ENCODE assay signal across 12 mouse cellular contexts in the genomic region with DNA sequence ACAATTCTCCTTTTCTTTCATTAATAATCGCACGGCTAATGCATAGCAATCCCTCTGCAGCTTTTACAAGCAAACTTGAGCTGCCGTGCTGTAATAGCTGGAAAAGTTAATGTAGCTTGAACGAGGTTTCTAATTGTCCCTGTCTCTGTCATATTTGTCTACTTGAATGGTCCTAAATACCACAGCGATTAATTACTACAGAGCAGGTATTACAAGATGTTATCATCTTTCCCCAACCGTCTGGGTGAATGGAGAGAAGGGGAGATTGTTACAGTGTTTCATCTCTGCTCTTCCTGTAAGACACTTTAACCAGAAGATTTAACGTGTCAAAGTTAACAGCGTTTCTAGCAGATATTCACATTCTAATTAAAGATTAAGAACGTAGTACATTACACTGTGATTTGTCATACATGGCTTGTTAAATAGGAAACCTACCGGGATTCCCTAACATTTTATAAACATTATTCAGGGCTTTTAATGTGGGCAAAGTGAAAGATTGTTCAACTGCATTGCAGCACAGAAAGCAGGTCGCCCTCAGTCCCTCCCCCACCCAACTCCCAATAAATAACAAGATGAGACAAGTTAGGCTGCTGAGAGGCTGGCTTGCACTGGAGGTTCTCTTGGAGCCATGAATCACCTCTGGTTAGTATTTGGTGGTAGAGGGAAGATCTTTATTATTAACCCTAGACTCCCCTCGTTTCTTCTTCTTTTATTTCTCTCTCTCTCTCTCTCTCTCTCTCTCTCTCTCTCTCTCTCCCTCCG.
DNase-seq lines count a peak whose midpoint lies in the region; ATAC-seq and TF ChIP-seq lines count a peak whose summit lies in the region.
"Had no signal": no experiment of that assay in that cellular context is flagged by ENCODE, and none has a peak within 500 bp of the region (broad histone marks: within the 10 kb centered on the region; RNA-seq: fewer than 3 reads in every experiment).

No protein-coding gene starts in this region.

- no peak overlapping the region for H3K27ac ChIP-seq in stomach, embryonic 14.5 days (ENCODE audit: low read length)
- H3K27ac ChIP-seq in stomach, postnatal 0 days (replicated peaks) = no peak overlapping the region
- H3K27ac ChIP-seq in hindbrain, embryonic 16.5 days (ENCODE audit: low read depth, low read length) = no peak overlapping the region; the same call in 1 of the 2 replicates
- H3K27ac ChIP-seq: limb, embryonic 12.5 days; macrophage had no signal

- no peaks in the 10 kb centered on the region for H3K27me3 ChIP-seq in stomach, embryonic 14.5 days (ENCODE audit: control insufficient read depth, insufficient read depth, low read length)
- H3K27me3 ChIP-seq in stomach, postnatal 0 days (ENCODE audit: control insufficient read depth, insufficient read depth, low read length) = no peaks in the 10 kb centered on the region
- H3K27me3 ChIP-seq in hindbrain, embryonic 16.5 days (replicated peaks; ENCODE audit: control insufficient read depth, insufficient read depth, low read length) = no peaks in the 10 kb centered on the region
- H3K27me3 ChIP-seq: limb, embryonic 12.5 days had no signal

- H3K4me3 ChIP-seq in stomach, embryonic 14.5 days (ENCODE audit: low read depth, low read length) = no peak overlapping the region
- no peak overlapping the region for H3K4me3 ChIP-seq in stomach, postnatal 0 days (ENCODE audit: low read depth, low read length)
- H3K4me3 ChIP-seq in hindbrain, embryonic 16.5 days (ENCODE audit: low read length) = no peak overlapping the region
- H3K4me3 ChIP-seq: erythroblast, embryonic 14.5 days; limb, embryonic 12.5 days had no signal

- no peak for ATAC-seq in stomach, embryonic 14.5 days (ENCODE audit: insufficient number of reproducible peaks, insufficient read depth, low FRiP score, low read depth)
- no peak for ATAC-seq in stomach, postnatal 0 days (ENCODE audit: low FRiP score, low TSS enrichment)
- ATAC-seq in hindbrain, embryonic 16.5 days = no peak
- ATAC-seq: intestine, postnatal 0 days had no signal

- no peaks in the 10 kb centered on the region for H3K4me1 ChIP-seq in stomach, embryonic 14.5 days (ENCODE audit: control insufficient read depth, insufficient read depth, low read length)
- no peaks in the 10 kb centered on the region for H3K4me1 ChIP-seq in stomach, postnatal 0 days (replicated peaks; ENCODE audit: control insufficient read depth, insufficient read depth)
- peaks cover 15% of the 10 kb centered on the region for H3K4me1 ChIP-seq in hindbrain, embryonic 16.5 days (ENCODE audit: control insufficient read depth, insufficient read depth, low read depth, low read length)

- H3K9me3 ChIP-seq in stomach, embryonic 14.5 days (ENCODE audit: control insufficient read depth, low read depth, low read length) = no peaks in the 10 kb centered on the region
- no peaks in the 10 kb centered on the region for H3K9me3 ChIP-seq in stomach, postnatal 0 days (ENCODE audit: control insufficient read depth, low read length)
- no peaks in the 10 kb centered on the region for H3K9me3 ChIP-seq in hindbrain, embryonic 16.5 days (ENCODE audit: control insufficient read depth, low read length)
- H3K9me3 ChIP-seq: limb, embryonic 12.5 days had no signal

- H3K9ac ChIP-seq in stomach, embryonic 14.5 days (replicated peaks; ENCODE audit: low read depth, low read length) = no peak overlapping the region
- no peak overlapping the region for H3K9ac ChIP-seq in stomach, postnatal 0 days (ENCODE audit: low read length)
- no peak overlapping the region for H3K9ac ChIP-seq in hindbrain, embryonic 16.5 days (ENCODE audit: low read depth, low read length)
- H3K9ac ChIP-seq: limb, embryonic 12.5 days had no signal

- 21% methylated on average over 12 of the region's 13 CpGs for WGBS in stomach, embryonic 14.5 days
- 29% methylated on average over 12 of the region's 13 CpGs for WGBS in stomach, postnatal 0 days
- 25% methylated on average over 13 of the region's 13 CpGs for WGBS in hindbrain, embryonic 16.5 days

- 0 out of 2 replicates have a peak overlapping the region, but pooled peaks have one; percentile 12 for H3K4me2 ChIP-seq in stomach, embryonic 14.5 days (replicated peaks; ENCODE audit: low read depth, low read length)
- H3K4me2 ChIP-seq in stomach, postnatal 0 days (replicated peaks; ENCODE audit: low read depth) = no peak overlapping the region
- H3K4me2 ChIP-seq in hindbrain, embryonic 16.5 days (ENCODE audit: low read length) = peak overlapping the region; percentile 34
- H3K4me2 ChIP-seq: limb, embryonic 12.5 days had no signal

- no peak for TF ChIP-seq CTCF in stomach, postnatal 0 days (IDR thresholded peaks at IDR 0.05; ENCODE audit: low read depth)

- peak; percentile 52 for DNase-seq in embryo, embryonic 10 days (ENCODE audit: low spot score)
- DNase-seq in embryo, embryonic 9.5 days (ENCODE audit: extremely low spot score) = no peak
- DNase-seq in stomach, postnatal 0 days (ENCODE audit: low spot score) = no peak
- DNase-seq in retina, postnatal 1 day = peak; percentile 68
- no peak for DNase-seq in cerebellum, adult 11-12 months
- no peak for DNase-seq in right cerebral cortex, postnatal 36 days (ENCODE audit: low spot score in 2 of 2)

- no peaks in the 10 kb centered on the region for H3K36me3 ChIP-seq in stomach, embryonic 14.5 days (ENCODE audit: control insufficient read depth, insufficient read depth, low read length)
- no peaks in the 10 kb centered on the region for H3K36me3 ChIP-seq in stomach, postnatal 0 days (ENCODE audit: control insufficient read depth, insufficient read depth, low read length)
- H3K36me3 ChIP-seq in hindbrain, embryonic 16.5 days (ENCODE audit: control insufficient read depth, insufficient read depth, low read length) = no peaks in the 10 kb centered on the region
- H3K36me3 ChIP-seq: limb, embryonic 12.5 days had no signal

- no peak for TF ChIP-seq EP300 in stomach, postnatal 0 days (optimal IDR thresholded peaks at IDR 0.05)

Comparison
In these comparisons a context has a peak if more than half of its experiments do, and no peak if none do; other contexts are left out.
1. DNase-seq: peak in embryo, embryonic 10 days (single experiment) and retina, postnatal 1 day (single experiment); none in embryo, embryonic 9.5 days (single experiment), stomach, postnatal 0 days (single experiment), cerebellum, adult 11-12 months (single experiment) and right cerebral cortex, postnatal 36 days (0 of 2).